Mouse (Mus musculus) C2C12 (cell line): ENCODE measurements around the gene Abca12.

ENCODE experiments used
- CTCF ChIP-seq: IDR thresholded peaks from one replicate; pipeline ENCODE4 v1.5.1; 2011; ENCODE audit not compliant: control insufficient read depth, insufficient read depth, insufficient read length
- FOSL1 ChIP-seq: IDR thresholded peaks from one replicate; pipeline ENCODE4 v1.8.0; 2011; ENCODE audit warnings: mild to moderate bottlenecking, low read length; ENCODE audit not compliant: poor library complexity, insufficient read depth, severe bottlenecking
- MAX ChIP-seq: IDR thresholded peaks from one replicate; pipeline ENCODE4 v1.6.1; 2011; ENCODE audit warnings: mild to moderate bottlenecking, control low read depth
- MYOG ChIP-seq: IDR thresholded peaks from one replicate; pipeline ENCODE4 v1.6.1; 2011; ENCODE audit not compliant: control insufficient read depth, insufficient read length; ENCODE audit errors: extremely low read depth
- USF1 ChIP-seq: IDR thresholded peaks from one replicate; pipeline ENCODE4 v1.6.1; 2011; ENCODE audit warnings: low read depth, mild to moderate bottlenecking, control low read depth, moderate library complexity

- TF ChIP-seq MAX (no peak), CTCF (no peak), USF1 (no peak), MYOG (no peak), FOSL1 (no peak)
Observed at GRCm38 (mm10) chr1:71417951-71418350, 3.2 kb upstream of the Abca12 start.
